Mouse (Mus musculus) heart, adult 2 months (tissue): ENCODE results near the gene Parva.

Experiments used
- CTCF ChIP-seq: fragments of 200-600 bp; IDR thresholded peaks from 2 replicates; pipeline ENCODE4 v1.8.1; 2022; ENCODE audit warnings: antibody characterized with exemption, mild to moderate bottlenecking, moderate library complexity
- POLR2A ChIP-seq: fragments of 200-500 bp; IDR thresholded peaks from 2 replicates; pipeline ENCODE4 v1.6.1; 2011; ENCODE audit warnings: mild to moderate bottlenecking, low read depth, low read length, control low read depth; ENCODE audit not compliant: insufficient read depth

DNA sequence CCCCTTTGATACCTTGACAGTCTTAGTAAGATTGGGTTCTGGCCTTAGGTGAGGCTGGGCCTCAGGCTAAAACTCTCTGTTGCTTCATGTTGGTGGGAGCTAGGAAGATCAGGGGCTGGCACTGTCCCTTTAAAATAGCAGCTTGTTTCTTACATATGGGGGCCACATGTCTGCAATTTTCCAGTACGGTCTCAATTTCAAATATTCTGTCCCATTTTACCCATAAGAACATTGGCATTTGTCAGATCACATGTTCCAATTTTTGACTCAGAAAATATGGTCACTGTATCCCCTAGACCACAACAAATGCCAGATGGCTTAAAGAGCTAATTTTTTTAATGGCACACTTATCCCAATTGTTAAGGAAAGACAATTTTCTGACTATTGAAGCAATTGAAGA, 85.6 kb downstream of the Parva start:
- TF ChIP-seq CTCF, result no peak
- TF ChIP-seq POLR2A, result no peak
